Mouse (Mus musculus): ENCODE measurements around the gene Amh.

DNA sequence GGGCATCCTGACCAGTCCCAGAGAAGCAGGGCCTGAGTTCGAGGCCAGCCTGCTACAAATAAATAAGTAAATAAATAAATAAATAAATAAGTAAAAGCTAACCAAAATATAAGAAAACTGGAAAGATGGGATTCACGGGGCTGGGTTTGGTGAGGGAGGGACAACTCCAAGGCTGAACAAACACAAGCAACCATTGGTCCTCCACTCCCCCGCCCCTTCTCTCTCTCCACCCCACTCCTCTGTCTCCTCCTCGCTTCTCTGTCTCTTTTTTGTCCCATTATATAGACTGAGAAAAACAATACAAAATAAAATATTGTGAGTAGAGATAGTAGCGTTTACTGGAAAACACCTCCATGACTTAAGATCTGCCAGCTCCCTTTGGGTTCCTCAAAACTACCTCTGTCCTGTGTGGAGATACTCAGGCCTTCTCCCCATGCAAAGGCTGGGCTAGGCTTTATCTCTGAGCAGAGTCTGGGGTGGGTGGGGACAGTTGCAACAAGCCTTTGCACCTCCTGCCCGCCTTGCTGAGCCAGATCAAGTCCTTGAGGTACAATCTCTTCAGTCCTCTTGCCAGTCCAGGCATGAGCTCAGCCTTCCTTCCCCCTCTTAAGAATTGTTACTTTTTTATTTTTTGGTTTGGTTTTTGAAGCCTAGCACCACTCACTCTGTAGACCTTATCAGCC lies 13.7 kb downstream of the Amh start:
- TF ChIP-seq CTCF (IDR thresholded peaks at IDR 0.05; ENCODE audit: borderline replicate concordance, insufficient read depth, low read length) (no peak), POLR2A (IDR thresholded peaks at IDR 0.05; ENCODE audit: low read depth, low read length) (no peak)
